Mouse (Mus musculus): ENCODE measurements around the gene Zfyve27.

DNA sequence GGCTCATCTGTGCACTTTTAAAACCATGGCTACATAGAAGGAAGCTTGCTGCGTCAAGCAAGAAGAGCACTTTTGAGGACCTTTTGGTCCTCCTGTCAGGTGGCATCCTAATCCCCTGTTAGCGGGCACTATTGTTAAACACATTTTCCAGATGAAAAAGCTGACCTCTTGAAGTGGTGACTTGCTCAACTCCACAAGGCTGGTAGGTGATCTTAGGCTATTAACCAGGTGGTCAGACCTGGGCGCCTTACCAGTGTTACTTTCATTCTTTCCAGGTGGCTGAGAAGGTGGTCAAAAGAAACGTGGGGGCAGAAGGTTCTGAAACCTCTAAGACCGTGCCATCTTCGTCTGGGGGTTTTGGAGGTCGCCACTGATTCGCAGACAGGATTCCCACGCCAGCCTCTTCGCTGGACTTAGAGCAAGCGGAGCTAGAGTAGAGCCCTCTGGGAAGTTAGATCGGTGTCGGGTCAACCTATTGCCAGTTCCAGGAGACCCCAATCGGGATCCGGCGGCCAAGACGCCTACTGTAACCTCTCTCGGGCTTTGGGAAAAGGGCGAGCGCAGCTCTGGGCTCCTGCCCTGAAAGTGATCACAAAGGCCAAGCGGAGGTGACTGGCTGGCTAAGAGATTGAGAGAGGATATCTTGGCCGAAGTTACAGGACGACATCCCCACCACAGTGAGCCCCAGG lies 35.6 kb upstream of the Zfyve27 start:
- no peak for TF ChIP-seq CTCF (IDR thresholded peaks at IDR 0.05)
- no peak for TF ChIP-seq EP300 (IDR thresholded peaks at IDR 0.05)
